Mouse (Mus musculus): Measurements from ENCODE around the gene Abhd12.

Abhd12 gene

DNA sequence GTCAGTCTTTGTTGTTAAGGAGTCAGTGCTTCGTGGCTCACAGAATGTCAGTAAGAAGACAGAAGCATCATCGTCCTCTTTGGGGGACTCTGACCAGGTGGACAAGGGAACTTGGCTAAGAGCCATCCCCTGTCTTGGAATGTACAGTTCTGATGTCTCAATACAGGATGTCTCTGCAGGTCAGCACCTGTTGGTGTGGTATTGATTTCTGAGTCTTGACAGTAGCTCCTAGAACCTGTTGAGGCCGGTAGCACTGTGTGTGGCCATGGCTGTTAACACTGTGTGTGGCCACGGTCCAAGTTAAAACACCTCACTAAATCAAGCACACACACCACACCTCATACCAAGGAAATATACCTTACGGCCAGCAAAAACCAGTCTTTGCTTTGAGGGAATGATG is 103.9 kb downstream of the Abhd12 start:
- DNase-seq = no peak

DNA sequence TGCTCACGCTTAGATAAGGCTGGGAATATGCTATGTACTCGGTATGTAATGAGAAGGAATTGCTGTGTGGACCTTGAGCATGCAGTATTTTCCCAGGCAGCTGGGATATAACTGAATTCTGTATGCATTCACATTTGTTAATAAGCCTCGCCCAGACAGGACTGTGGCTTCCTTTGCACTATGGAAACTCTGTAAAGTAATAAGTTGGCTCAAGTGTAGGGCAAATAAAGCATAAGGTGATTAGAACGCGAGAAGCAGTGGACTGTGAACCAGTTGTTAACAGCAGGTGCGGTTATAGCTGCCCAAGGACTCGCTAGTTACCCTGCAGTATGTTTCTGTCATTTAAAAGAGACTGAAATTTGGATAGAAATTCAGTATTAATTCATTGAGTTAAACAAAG is 106.5 kb downstream of the Abhd12 start:
- DNase-seq = no peak

DNA sequence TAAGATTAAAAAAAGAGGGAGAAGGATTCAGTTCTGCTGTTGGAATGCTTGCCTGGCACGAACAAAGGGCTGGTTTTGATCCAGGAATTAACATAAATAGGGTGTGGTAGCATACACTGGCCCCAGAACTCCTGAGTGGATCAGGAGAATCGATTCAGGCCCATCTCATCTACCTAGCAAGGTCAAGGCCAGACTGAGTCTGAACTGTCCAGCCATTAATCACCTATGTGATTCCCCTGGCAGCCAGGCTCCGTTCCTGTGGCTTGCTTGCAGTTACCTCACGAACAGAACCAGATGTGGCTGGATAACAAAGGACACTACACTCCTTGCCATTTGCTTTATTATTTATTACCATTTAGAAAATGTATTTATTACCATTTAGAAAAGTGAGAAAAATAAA is 111.2 kb downstream of the Abhd12 start:
- no peak for DNase-seq

DNA sequence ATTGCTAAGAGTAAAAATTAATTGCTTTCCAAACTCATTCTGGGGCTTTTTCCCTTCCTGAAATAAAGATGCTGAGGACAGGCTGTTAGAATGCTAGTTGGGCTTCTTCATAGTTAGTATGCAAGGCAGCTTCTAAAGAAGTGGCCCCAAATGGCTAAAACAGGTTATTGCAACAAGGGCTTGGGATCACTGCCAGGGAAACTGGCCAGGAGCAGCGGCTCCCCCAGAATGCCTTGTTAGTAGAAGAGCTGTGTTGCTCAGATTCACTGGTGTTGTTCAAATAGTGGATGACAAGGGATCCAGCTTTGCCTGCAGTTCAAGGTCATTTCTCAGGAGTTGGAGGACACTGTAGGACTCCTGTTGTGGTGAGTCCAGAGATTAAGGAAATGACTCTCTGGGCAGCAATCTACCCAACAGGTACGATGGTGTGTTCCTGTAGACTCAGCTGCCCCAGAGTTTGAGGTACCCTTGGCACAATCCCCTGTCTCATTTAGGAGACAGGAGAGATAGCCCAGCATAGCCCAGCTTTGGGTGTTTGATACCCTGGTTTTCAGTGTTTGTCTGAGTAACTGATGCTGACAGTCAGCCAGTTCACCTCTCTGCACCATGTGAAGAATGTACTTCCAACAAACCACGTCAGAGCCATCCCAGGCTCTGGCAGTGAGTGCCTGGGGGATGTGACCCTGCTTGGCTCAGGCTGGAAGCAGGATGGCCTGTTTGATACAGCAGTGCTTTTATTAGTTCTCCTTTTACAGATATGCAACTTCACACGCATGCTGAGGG is 115.6 kb downstream of the Abhd12 start:
- peak; percentile 89 for DNase-seq

GRCm38 (mm10) chr2:150787234-150787771 is 117.2 kb downstream of the Abhd12 start:
- peak; percentile 29 for DNase-seq

- peak; percentile 91 for DNase-seq
Measured at GRCm38 (mm10) chr2:150786251-150787180, 118.0 kb downstream of the Abhd12 start, which contains the start of gene Pygb. TSS of gene Pygb (plus strand) at chr2:150786735.

- no peak for DNase-seq
Measured at GRCm38 (mm10) chr2:150782801-150783200, 121.7 kb downstream of the Abhd12 start.

Measured in lung, postnatal 10 days (tissue).